Mouse (Mus musculus) hindbrain, embryonic 10.5 days (tissue): ENCODE data around the gene Gm42906. TPM values are rescaled to one million over a fixed set of nuclear protein-coding genes. Genes with fewer than 3 reads are reported as not detected.

Experiments
- DNase-seq: peaks from one replicate; pipeline ENCODE4 v3.0.0-alpha.2; 2017; ENCODE audit warnings: low spot score
- H3K27ac ChIP-seq: fragments of 300-500 bp; sonication (generic); 2 replicates; pipeline ENCODE4 v1.5.1; 2016; ENCODE audit warnings: mild to moderate bottlenecking, moderate library complexity
- H3K27me3 ChIP-seq: fragments of 300-500 bp; sonication (generic); 2 replicates; pipeline ENCODE4 v1.6.1; 2016; ENCODE audit warnings: mild to moderate bottlenecking; ENCODE audit not compliant: poor library complexity, insufficient read depth, severe bottlenecking
- H3K36me3 ChIP-seq: fragments of 300-500 bp; sonication (generic); 2 replicates; pipeline ENCODE4 v1.6.1; 2016; ENCODE audit warnings: mild to moderate bottlenecking, moderate library complexity
- H3K4me1 ChIP-seq: fragments of 300-500 bp; sonication (generic); replicated peaks from 2 replicates; pipeline ENCODE4 v1.6.1; 2016; ENCODE audit warnings: mild to moderate bottlenecking
- H3K4me3 ChIP-seq: fragments of 300-500 bp; sonication (generic); 2 replicates; pipeline ENCODE4 v1.5.1; 2016; ENCODE audit warnings: mild to moderate bottlenecking, moderate library complexity
- H3K9me3 ChIP-seq: fragments of 300-500 bp; sonication (generic); 2 replicates; pipeline ENCODE4 v1.6.1; 2016; ENCODE audit warnings: mild to moderate bottlenecking, moderate library complexity
- WGBS: fragments of 180-500 bp; shearing (Covaris S2); methylation state at CpG from one replicate; pipeline ENCODE4 v1.1.7; 2016; 5-methylcytosine and 5-hydroxymethylcytosine counted together
- polyA plus RNA-seq: library from polyadenylated mRNA; unstranded; fragments of >200 nt; fragmentation: Nextera tagmentation; extraction: Ambion mirVana; gene quantifications from 2 replicates; pipeline ENCODE4 v1.2.1, GENCODE M21; 2016

Gene Gm42906
- polyA plus RNA-seq, 1 experiment from 2014 or later: not detected

DNA sequence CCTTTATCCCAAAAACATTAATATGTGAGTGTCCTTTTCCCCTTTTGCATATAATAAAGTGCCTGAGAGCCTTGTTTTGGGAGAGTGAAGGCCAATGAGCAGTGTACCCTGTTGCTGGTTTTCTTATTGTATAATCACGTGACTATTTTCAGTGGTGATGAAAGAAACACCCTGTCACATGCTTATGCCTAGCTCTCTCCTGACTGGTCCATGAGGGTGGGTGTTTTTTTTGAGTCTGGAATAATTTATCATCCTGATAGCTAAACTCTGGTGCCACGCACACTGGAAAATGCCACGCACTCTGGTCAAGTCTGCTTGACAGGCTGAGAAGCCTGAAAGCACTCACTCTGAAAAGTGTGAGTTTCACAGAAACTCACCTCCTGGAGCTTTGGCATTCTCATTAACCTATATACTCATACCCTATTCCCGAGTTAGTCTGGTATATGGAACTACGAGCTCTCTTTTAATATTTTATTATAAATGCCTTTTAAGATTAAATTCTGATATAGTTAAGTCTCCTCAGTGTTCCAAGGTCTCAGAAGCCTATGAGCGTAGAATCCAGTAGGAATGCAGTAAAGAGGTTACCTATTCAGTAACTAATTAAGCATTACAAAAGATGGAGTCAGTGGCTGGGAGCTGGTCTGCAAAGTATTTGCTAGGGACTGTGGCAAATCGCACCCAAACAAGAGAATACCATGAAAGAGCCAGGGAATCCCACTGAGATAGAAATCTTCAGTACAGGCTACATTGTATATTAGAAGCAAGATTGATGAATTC is 19.7 kb downstream of the Gm42906 start:
- Histone ChIP-seq H3K36me3 (no peaks in the 10 kb centered on the region), H3K27ac (no peak overlapping the region), H3K27me3 (no peaks in the 10 kb centered on the region), H3K9me3 (no peaks in the 10 kb centered on the region), H3K4me1 (peaks cover 12% of the 10 kb centered on the region), H3K4me3 (no peak overlapping the region)
- WGBS: 34% methylated on average over 7 of the region's 7 CpGs
- no peak for DNase-seq

GRCm38 (mm10) chr5:151407493-151407892 is 20.5 kb downstream of the Gm42906 start:
- peaks cover 12% of the 10 kb centered on the region for H3K4me1 ChIP-seq
- H3K9me3 ChIP-seq: no peaks in the 10 kb centered on the region
- no peaks in the 10 kb centered on the region for H3K27me3 ChIP-seq
- no peak for DNase-seq
- H3K4me3 ChIP-seq: no peak overlapping the region
- no peak overlapping the region for H3K27ac ChIP-seq
- 91% methylated on average over 3 of the region's 3 CpGs for WGBS
- H3K36me3 ChIP-seq: no peaks in the 10 kb centered on the region

- Histone ChIP-seq H3K27ac (no peak overlapping the region), H3K4me1 (peaks cover 12% of the 10 kb centered on the region), H3K27me3 (no peaks in the 10 kb centered on the region), H3K9me3 (no peaks in the 10 kb centered on the region), H3K4me3 (no peak overlapping the region), H3K36me3 (no peaks in the 10 kb centered on the region)
- no peak for DNase-seq
- WGBS: 92% methylated on average over 5 of the region's 5 CpGs
These were observed 21.7 kb downstream of the Gm42906 start for GRCm38 (mm10) chr5:151406276-151406675.

DNA sequence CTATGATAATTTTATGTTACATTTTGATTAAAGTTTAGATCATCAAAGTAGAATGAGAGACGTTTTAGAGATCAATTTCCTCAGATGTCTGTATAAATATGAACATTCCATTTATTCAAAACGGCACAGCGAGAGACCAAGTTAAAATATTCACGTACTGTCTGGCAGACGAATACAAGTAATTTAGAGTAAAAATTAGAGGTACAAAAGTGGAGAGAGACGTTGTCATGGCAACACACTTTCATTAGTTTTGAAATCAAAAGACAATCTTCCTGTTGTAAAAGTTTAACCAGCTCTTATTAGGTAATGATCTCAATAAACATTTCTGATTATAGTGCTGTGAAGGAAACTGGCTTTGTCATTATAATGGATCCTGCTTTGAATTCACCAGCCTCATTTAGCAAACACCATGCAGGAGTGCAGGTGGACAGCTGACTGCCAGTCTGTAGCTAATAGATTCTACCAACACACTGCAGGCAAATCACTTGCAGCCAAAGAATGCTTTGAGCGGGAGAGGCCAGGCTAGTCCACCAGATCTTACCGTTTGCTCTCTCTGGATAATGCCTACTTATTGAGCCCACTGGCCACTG is 22.6 kb downstream of the Gm42906 start:
- Histone ChIP-seq H3K9me3 (no peaks in the 10 kb centered on the region), H3K36me3 (no peaks in the 10 kb centered on the region), H3K4me3 (no peak overlapping the region), H3K27ac (no peak overlapping the region), H3K4me1 (peaks cover 12% of the 10 kb centered on the region), H3K27me3 (no peaks in the 10 kb centered on the region)
- 79% methylated on average over 8 of the region's 8 CpGs for WGBS
- DNase-seq: no peak

DNA sequence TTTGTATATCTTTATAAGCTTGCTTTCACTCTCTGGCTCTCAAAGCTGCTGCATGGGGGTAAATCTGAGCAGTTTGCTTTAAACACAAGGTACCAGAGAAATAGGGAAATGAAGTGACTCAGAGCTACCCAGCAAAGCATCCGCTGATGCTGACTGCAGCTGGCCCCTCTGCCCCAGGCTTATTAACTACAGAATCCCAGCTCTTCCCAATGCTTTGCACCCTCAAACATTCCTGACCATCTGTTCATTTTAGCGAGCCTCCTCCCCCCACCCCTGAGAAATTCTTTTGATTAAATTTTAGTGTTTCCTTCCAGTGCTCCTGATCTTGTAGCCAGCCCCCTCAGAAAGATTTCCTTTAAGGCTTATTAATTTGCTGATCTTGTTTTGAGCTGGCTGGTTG is 24.4 kb downstream of the Gm42906 start:
- no peak overlapping the region for H3K27ac ChIP-seq
- no peaks in the 10 kb centered on the region for H3K9me3 ChIP-seq
- no peak overlapping the region for H3K4me3 ChIP-seq
- no peaks in the 10 kb centered on the region for H3K27me3 ChIP-seq
- DNase-seq: no peak
- H3K4me1 ChIP-seq: peaks cover 5% of the 10 kb centered on the region
- no peaks in the 10 kb centered on the region for H3K36me3 ChIP-seq
- 60% methylated on average over 2 of the region's 2 CpGs for WGBS

DNA sequence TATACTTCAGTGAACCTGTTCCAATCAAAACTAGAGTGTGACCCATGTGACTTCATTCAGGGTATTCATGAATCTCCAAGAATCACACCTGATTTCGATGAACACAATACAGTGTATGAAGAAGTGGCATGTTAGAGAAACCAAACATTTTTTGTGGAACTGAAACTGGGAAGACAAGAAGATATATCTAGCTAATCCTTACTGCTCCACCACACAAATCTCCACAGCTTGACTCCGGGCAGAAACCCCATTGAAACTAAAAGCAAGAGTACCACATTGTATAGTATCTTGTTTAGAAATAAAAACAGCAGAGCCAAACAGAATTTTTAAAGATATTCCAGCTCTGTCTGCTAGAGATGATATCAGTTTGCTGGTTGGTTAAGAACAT is 27.4 kb downstream of the Gm42906 start:
- Histone ChIP-seq H3K4me1 (no peaks in the 10 kb centered on the region), H3K27ac (no peak overlapping the region), H3K27me3 (no peaks in the 10 kb centered on the region), H3K36me3 (no peaks in the 10 kb centered on the region), H3K9me3 (no peaks in the 10 kb centered on the region), H3K4me3 (no peak overlapping the region)
- DNase-seq: no peak
- WGBS: 92% methylated on average over 2 of the region's 2 CpGs

GRCm38 (mm10) chr5:151399918-151400556 is 27.9 kb downstream of the Gm42906 start:
- no peak for DNase-seq
- Histone ChIP-seq H3K4me3 (no peak overlapping the region), H3K9me3 (no peaks in the 10 kb centered on the region), H3K27ac (no peak overlapping the region), H3K4me1 (no peaks in the 10 kb centered on the region), H3K36me3 (no peaks in the 10 kb centered on the region), H3K27me3 (no peaks in the 10 kb centered on the region)
- WGBS: 78% methylated on average over 7 of the region's 7 CpGs

GRCm38 (mm10) chr5:151396119-151396518 is 31.8 kb downstream of the Gm42906 start:
- no peak overlapping the region for H3K27ac ChIP-seq
- H3K9me3 ChIP-seq: no peaks in the 10 kb centered on the region
- H3K36me3 ChIP-seq: no peaks in the 10 kb centered on the region
- no peak overlapping the region for H3K4me3 ChIP-seq
- H3K27me3 ChIP-seq: no peaks in the 10 kb centered on the region
- WGBS: 87% methylated on average over 4 of the region's 4 CpGs
- no peak for DNase-seq
- no peaks in the 10 kb centered on the region for H3K4me1 ChIP-seq

DNA sequence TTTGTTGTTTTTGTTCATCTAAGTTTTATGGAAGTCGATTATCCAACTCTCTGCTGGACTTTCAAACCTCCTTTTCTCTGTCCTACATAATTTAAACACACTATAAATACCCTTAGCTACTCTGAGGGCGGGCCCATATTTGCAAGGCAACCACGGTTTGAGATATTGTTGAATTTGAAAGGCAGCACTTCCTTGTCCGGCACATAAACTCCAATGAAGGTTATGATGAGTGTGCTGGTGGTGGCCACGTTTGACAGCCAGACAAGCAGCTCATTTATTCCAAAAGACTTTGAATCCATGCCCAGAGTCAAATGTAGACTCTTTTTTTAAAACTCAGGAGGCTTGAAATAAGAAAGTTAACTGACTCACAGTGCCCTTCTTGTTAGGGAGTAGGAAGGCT is 33.3 kb downstream of the Gm42906 start:
- Histone ChIP-seq H3K9me3 (no peaks in the 10 kb centered on the region), H3K27me3 (no peaks in the 10 kb centered on the region), H3K4me1 (no peaks in the 10 kb centered on the region), H3K4me3 (no peak overlapping the region), H3K36me3 (no peaks in the 10 kb centered on the region), H3K27ac (no peak overlapping the region)
- WGBS: 80% methylated on average over 5 of the region's 5 CpGs
- no peak for DNase-seq

DNA sequence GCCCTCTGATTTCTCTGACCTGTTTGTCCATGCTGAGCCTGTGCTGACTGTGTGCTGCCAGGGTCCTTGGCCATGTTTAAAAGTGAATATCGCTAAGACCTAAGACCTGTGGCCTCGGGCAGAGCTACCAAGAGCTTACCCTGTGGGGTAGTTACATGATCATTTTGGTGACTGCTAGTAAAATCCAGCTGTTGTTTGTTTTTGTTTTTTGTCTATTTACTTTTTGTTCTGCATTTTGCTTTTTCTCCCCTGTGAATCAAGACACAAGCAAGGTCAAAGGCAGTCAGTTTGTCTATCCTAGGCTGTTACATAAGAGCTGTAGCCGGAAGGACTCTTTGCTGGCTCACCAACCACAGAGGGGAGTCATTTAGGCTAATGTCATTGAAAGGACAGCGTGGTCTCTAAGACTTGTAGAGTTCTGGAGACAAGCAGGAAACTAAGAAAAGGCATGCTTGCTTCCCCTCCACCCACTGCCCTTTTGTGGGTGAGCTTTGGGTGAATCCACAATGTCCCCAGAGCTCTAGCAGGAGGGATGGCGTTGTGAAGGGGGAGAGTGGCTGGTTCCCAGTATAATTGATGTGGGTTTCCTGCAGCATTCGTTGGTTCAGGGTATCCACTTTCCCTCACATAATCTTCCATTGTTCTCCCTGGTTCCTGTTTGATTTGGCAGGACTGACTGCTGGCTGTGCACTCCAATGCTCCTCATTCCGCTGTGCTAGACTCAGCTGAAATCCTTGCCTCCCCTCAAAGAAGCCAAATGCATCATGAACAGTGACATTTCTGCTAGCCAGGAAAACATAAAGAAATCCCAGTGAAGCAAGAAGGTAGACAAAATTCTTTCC is 33.9 kb downstream of the Gm42906 start:
- WGBS: 60% methylated on average over 7 of the region's 7 CpGs
- Histone ChIP-seq H3K27me3 (no peaks in the 10 kb centered on the region), H3K4me1 (no peaks in the 10 kb centered on the region), H3K27ac (no peak overlapping the region), H3K9me3 (no peaks in the 10 kb centered on the region), H3K4me3 (no peak overlapping the region), H3K36me3 (no peaks in the 10 kb centered on the region)
- DNase-seq: no peak

GRCm38 (mm10) chr5:151389827-151390226 is 38.1 kb downstream of the Gm42906 start:
- no peaks in the 10 kb centered on the region for H3K4me1 ChIP-seq
- no peaks in the 10 kb centered on the region for H3K27me3 ChIP-seq
- no peak overlapping the region for H3K27ac ChIP-seq
- no peak overlapping the region for H3K4me3 ChIP-seq
- WGBS: 85% methylated on average over 1 of the region's 1 CpGs
- H3K36me3 ChIP-seq: no peaks in the 10 kb centered on the region
- H3K9me3 ChIP-seq: no peaks in the 10 kb centered on the region
- DNase-seq: no peak

GRCm38 (mm10) chr5:151379896-151380295 is 48.1 kb downstream of the Gm42906 start:
- WGBS: 83% methylated on average over 2 of the region's 2 CpGs
- DNase-seq: no peak
- H3K4me1 ChIP-seq: no peaks in the 10 kb centered on the region
- no peak overlapping the region for H3K27ac ChIP-seq
- no peaks in the 10 kb centered on the region for H3K27me3 ChIP-seq
- no peaks in the 10 kb centered on the region for H3K9me3 ChIP-seq
- no peaks in the 10 kb centered on the region for H3K36me3 ChIP-seq
- H3K4me3 ChIP-seq: no peak overlapping the region

GRCm38 (mm10) chr5:151379210-151379609 is 48.8 kb downstream of the Gm42906 start:
- DNase-seq: no peak
- H3K9me3 ChIP-seq: no peaks in the 10 kb centered on the region
- no peaks in the 10 kb centered on the region for H3K4me1 ChIP-seq
- WGBS: 84% methylated on average over 2 of the region's 2 CpGs
- H3K27ac ChIP-seq: no peak overlapping the region
- no peak overlapping the region for H3K4me3 ChIP-seq
- H3K36me3 ChIP-seq: no peaks in the 10 kb centered on the region
- no peaks in the 10 kb centered on the region for H3K27me3 ChIP-seq
